Mouse (Mus musculus): Measurements from ENCODE around the gene Gm13040.
"Not testable (repeated sequence)": the region's sequence is repeated elsewhere in the genome, so short reads cannot be mapped to it uniquely, and the experiment has no call there.

Gene Gm13040

GRCm38 (mm10) chr4:143535654-143536053 is at the start of gene Gm13040:
Gm13040 (plus strand) TSS chr4:143535954.
- DNase-seq (ENCODE audit: low read depth): not testable (repeated sequence)

GRCm38 (mm10) chr4:143511043-143511442 is 24.7 kb upstream of the Gm13040 start, which contains the start of gene Gm13043:
Gm13043 (plus strand) TSS chr4:143511343.
- no peak for DNase-seq (ENCODE audit: low read depth)

- DNase-seq (ENCODE audit: low read depth): not testable (repeated sequence)
Measured at GRCm38 (mm10) chr4:143551400-143551799, 15.6 kb downstream of the Gm13040 start, which contains the start of the genes BC080695 and Gm13057. BC080695 (plus strand) TSS chr4:143551700. Gm13057 (plus strand) TSS chr4:143551709.
